Mouse (Mus musculus): ENCODE measurements at regions not wholly inside any gene's neighbourhood (a gene's known extent, or its start where the extent isn't known, plus 50 kb on each side); places are given as distances from the start of the nearest gene placed in this dataset.
A peak's percentile ranks its signal among the peaks of the same experiment; 100 is the strongest.

DNA sequence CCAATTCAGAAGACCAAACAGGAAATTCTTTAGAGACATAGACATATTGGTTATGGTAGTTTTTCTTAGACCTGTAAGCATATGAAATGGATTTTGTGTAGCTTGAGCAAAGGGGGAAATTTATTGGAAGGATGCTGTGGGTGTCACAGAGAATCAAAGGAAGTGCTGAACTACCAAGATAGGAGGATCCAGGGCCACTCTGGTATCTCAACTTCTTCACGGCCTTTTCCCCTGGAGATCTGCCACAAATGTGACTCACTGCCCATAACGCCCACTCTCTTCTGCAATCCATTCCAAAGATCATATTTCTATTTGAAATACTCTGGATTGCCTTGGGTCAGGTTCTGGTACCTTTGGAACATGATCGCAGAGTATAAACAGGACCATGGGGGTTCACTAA lies 161.6 kb upstream of the Fggy start:
- DNase-seq (ENCODE audit: low spot score) = no peak

- DNase-seq (ENCODE audit: low spot score) = no peak
These were observed 159.0 kb upstream of the Fggy start for GRCm38 (mm10) chr4:95398301-95398700.

DNA sequence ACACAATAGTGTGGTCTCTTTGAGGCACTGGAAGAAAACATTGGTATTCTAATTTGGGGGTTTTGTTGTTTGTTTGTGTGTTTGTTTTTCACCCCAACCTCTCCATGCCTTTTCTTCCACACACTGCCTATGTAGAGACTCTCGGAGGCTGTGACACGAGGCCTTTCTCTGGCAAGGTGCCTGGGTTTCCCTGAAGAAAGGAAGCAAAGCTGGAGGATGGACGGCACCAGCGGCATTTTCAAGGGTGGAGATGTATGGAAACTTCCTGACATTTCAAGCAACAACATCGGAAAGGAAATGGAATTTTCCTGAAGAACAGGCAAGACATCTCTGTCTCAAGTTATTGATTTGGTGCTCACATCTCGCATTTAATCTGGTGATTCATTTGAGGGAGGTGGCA lies 155.0 kb upstream of the Fggy start:
- DNase-seq (ENCODE audit: low spot score) = no peak

GRCm38 (mm10) chr4:95417075-95417474 lies 140.2 kb upstream of the Fggy start:
- no peak for DNase-seq (ENCODE audit: low spot score)

DNA sequence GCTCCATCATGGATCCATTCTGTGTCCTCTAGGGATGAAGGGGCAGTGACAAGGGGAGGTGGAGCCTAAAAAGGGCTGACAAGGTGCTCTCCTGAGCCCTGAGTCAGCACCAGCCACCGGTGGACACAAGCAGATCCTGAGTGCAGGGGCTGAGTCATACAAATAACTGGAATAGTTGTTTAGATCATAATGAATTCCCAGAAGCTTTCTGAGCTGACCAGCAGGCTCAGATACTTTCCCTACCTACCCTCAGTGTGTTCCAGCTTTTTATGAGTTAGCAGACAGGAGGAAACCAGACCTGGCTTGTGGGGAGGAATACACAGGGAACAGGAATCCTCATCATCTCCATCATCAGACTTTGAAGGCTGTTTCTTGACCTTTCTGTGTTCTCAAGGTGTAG lies 130.7 kb upstream of the Fggy start:
- DNase-seq (ENCODE audit: low spot score) = no peak

DNA sequence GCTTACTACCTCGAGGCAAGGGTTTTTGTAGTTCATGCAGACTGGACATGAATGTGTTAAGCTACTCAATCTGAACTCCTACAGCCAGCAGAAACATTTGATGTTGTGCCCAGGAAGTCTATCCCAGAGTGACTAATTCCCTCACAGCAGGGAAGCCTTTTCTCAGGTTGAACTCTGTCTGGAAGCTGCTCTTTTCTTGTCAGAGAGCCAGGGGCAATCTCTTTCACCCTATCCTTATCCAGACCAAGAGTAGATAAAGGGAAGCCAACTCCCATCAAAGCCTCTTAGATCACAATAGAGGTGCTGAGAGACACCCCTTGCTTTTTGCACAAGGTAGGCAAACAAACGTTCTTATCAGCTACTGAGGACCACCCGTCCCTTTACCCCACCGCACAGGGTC lies 122.8 kb upstream of the Fggy start:
- no peak for DNase-seq (ENCODE audit: low spot score)

DNA sequence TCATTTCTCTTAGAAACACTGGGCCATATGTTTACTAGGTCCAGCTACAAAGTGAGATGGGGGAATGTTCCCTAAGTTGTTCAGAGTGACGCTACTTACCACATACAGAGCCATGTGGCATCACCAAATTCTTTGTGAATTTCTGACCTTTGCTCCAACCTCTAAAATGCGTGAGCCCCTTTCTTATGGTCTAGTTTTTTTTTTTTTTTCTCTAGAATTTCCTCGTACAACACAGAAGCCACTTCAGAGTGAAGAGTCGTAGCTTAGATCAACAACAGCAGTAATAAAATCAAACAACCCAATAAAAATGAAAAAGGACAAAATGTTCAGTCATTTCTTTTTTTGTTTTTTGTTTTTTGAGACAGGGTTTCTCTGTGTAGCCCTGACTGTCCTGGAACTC lies 122.2 kb upstream of the Fggy start:
- no peak for DNase-seq (ENCODE audit: low spot score)

GRCm38 (mm10) chr4:95439834-95440233 lies 117.5 kb upstream of the Fggy start:
- DNase-seq (ENCODE audit: low spot score) = no peak

DNA sequence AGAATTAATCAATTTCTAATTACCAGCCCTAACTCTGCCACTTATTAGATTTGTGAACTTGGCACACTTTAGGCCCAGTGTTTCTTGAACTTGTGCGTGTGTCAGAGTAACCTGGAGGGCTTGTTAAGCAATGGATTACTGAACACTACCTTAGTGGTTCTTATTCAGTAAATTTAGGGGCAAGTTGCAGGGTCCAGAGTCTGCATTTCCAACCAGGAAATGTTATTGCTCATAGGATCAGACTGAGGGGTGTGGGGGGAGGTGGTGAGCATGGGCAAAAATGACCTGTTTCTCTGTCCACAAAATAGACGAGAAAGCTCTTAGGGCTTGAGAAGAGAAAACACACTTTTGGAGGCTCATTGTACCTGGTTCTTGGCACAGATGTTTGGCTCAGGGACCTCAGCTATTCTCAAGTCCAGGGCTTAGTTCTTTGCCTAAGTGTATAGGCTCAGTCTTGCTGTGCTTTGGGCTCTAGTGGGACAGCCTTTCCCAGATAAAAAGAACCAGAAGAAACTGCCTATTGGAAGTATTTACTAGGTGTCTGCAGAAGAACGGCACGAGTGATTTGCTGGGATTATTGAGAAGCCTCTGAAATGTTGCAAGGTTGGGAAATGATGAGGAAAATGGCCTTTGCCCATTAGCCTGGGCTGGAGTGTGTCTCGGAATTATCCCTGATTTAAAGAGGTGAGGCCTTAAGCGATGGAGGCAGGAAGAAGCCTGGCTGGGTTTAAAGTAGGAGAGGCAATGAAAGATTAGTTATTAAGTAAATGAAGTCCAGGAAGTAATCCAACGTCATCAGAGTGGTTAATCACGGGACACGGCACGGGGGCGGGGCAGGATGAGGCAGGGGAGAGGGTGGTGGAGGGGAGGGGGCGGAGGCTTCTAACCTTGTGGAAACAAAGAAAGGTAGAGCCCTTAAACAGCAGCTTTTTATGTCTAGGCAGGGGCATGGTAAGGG lies 113.2 kb upstream of the Fggy start:
- no peak for DNase-seq (ENCODE audit: low spot score)

DNA sequence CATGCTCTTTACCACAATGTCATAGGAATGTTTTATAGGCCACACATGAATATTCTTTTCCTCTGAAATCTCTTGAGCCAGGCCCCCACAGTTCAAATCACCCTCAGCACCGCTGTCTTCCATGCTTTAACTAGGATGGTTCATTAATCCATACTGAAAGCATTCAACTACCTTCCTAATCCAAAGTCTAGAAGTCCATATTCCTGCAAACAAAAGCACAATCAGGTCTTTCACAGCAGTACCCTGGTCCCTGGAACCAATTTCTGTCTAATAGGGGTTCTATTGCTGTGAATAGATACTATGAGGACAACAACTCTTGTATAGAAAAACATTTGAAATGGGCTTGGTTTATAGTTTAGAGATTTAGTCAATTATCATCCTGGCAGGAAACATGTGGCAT lies 107.0 kb upstream of the Fggy start:
- no peak for DNase-seq (ENCODE audit: low spot score)

DNA sequence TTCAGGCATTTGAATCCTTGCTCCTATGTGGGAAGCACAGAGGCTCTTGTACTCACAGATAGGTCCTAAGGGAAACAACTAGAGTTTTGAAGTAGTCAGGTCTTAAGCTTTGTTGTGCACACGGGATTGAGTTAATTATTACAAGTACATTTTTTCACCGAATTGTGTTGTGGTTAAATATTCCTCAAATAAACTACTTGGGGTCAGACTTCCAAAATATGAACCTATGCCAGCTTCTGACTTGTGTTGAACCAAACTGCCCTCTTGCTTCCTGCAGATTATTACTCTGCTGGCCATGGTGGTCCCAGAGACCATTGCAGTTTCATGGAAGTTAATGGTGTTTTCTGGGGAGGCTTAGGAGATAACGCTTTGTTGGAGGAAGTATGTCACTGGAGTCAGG lies 105.5 kb upstream of the Fggy start:
- no peak for DNase-seq (ENCODE audit: low spot score)

DNA sequence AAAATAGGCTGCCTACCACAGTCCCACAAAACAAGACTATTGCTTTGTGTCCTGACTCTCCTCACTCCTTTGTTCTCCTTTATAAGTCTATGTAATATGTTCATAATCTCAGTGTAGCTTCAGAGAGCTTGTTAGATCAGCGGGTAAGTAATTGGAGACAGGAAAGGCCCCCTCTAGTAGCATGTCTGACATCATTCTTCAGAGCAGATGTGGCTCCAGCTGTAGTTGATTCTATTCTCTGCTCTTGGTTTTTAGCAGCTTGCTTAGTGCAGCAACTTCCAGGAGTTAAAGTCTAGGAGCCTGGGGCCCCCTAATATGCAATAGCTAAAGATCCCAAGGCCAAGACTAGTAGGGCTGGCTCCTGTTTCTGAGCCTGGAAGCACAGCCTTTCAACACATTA lies 101.0 kb upstream of the Fggy start:
- no peak for DNase-seq (ENCODE audit: low spot score)

DNA sequence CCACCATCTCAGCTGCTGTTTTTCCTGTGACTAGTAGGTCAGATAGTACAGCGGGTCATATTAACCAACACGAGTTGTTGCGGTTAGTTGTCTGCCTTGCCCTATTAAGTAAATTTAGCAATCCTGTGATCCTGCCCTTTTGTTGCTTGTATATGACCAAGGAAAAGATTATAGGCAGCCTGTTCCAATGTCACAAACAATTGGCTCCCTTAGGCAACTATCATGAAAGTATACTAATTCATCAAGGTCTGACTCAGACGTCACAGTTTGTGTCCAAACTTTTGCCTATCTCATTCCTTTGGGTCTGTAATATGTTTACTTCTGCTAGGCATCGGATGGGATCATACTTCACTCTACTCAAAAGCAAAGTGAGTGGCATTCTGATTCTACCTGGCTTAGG lies 100.4 kb upstream of the Fggy start:
- no peak for DNase-seq (ENCODE audit: low spot score)

GRCm38 (mm10) chr4:95462476-95462875 lies 94.8 kb upstream of the Fggy start:
- no peak for DNase-seq (ENCODE audit: low spot score)

DNA sequence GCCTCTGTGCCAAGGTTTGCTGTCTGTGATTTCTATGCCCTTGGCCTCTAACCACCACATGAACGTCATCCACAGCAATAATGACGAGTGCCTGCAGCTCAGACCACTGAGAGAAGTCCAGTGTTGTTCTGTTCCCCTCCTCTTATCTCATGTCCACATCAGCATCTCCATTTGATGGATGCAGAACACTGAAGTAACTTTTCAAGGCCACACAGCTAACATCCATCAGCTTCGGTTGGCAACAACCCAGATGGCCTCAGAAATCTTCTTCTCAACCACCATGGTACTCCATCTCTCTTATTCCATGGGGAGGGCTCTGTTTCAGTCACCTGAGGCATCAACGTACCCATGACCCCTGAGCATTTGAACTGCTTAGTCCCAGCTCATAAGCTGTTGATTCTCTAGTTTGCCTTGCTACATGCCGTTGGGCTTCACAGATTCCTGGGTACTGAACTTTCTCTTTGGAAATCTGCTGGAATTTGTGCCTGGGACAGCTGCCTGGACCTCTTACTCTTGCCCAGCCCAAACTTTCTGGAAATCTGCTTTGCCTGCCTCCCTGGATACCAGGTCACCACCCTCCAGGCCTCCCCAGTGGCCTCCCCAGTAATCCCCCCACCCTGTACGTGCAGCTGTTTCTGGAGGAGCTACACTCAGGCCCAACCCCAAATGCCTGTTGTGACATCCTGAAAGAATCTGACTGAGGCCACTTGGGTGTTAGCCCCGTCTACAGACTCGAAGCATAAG lies 94.1 kb upstream of the Fggy start:
- no peak for DNase-seq (ENCODE audit: low spot score)

GRCm38 (mm10) chr4:95466647-95467046 lies 90.7 kb upstream of the Fggy start:
- DNase-seq (ENCODE audit: low spot score) = no peak

- no peak for DNase-seq (ENCODE audit: low spot score)
These were observed 89.8 kb upstream of the Fggy start for GRCm38 (mm10) chr4:95467526-95467925.

DNA sequence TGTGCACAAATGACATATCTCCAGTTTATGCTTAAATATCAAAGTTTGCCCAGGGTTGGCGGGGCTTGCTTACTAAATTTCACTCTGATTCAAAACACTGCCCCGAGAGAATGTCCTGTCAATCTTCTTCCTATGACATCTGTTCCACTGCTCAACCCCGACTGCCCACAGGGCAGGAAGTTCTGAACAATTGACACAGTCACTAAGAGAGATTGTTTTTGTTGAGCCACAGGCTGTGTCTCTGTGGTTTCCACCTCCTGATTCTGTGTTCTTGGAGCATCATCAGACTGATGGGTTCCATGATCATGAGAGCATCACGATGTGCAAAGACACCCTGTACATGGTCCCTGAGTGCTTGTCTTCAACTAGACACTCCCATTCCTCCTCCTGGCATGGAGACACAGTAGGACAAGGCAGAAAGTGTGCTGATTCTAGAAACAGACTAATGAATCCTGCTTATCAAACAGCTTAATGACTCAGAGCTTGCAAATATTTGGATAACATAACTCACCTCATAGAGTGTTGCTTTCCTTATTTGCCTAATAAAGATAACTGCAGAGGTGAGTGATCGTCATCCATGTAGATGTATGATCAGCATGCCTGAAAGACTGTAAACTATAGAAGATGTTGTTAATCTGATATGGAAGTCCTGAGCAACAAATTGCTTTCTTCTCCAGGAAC lies 82.4 kb upstream of the Fggy start:
- no peak for DNase-seq (ENCODE audit: low spot score)

DNA sequence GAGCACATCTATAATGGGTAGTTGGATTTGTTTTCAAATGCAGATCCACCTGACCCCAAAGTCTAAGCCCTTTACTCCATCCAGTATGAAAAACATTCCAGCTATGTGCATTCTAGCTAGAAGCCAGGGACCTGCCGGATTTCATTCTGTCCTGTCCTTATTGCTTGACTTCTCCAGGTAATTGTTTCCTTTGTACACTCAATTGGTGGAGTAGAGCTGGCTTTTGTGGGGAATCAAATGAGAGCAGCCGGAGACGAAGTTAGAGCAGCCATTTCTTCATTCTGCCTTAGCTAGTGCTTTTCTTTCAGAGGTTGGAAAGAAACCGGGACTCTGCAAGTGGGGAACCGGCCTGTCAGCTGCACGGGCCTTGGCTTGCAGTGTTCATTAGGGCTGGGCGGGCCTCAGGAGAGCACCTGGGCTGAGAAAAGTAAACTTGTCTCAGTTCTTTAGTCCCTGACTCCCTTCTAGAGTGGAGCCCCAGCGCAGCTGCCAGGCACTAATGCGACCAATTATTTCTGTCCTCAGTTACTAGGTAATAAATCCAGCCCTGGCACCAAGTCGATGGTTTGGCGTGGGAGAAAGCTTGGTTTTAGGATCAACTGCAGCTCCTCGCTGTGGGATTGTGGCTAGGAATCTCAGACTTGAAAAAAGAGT lies 81.1 kb upstream of the Fggy start:
- peak; percentile 10 for DNase-seq (ENCODE audit: low spot score)

- DNase-seq (ENCODE audit: low spot score) = no peak
These were observed 73.7 kb upstream of the Fggy start for GRCm38 (mm10) chr4:95483571-95483970.

DNA sequence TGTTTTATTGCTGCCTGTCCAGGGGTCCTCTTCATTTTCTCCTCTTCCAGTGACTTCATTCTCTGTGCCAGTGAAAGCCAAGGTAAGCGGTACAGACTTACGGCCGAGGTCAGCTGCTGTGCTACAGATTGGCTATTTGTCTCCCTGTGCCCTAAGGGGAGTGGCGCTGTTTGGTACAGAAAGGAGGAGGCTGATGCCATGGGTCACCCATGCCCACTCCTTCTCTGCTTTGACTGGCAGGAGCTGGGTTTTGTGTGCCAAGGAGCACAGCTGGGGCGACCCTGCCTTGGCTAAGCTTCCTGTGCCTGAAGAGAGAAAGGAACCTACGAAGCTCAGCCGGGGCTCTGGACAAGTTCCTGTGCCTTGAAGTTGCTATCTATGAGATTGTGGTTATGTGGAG lies 70.0 kb upstream of the Fggy start:
- no peak for DNase-seq (ENCODE audit: low spot score)

DNA sequence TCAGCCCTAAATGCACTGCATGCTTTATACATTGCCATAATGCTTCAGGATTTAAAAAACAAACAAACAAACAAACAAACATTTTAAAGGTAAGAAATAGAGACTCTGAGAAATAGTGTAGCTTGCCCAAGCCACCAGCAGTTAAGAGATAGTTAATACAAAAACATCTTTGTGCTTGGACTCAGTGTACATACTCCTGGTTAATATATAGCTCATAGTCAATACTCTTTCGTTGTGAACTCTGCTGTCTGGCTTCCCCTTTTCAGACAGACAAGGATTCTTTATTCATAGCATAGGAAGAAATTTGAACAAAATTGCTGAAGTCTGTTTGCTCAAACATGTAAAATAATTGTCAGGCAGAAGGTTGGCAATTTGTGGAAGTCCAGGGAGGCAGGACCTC lies 69.3 kb upstream of the Fggy start:
- no peak for DNase-seq (ENCODE audit: low spot score)
